Comparison of ENCODE assay signal across 17 mouse cellular contexts in genomic region chr1:135181275-135181674, GRCm38 (mm10). TPM values are rescaled to one million over a fixed set of nuclear protein-coding genes. Genes with fewer than 3 reads are reported as not detected.
"Had no signal": no experiment of that assay in that cellular context is flagged by ENCODE, and none has a peak within 500 bp of the region (broad histone marks: within the 10 kb centered on the region; RNA-seq: fewer than 3 reads in every experiment).

No protein-coding gene starts in this region.

- H3K27me3 ChIP-seq: limb, embryonic 15.5 days; midbrain, embryonic 15.5 days; neural tube, embryonic 15.5 days had no signal

- H3K4me2 ChIP-seq: limb, embryonic 15.5 days; liver, embryonic 12.5 days; lung, embryonic 14.5 days; midbrain, embryonic 15.5 days; neural tube, embryonic 15.5 days had no signal

- DNase-seq: layer of hippocampus, adult 9-11 months; layer of hippocampus, postnatal 36 days; lung, embryonic 14.5 days; lung, postnatal 10 days; lung, postnatal 4 days; spleen, adult 18-20 months; thymus, adult 18-20 months; thymus, postnatal 14 days had no signal

- ATAC-seq: liver, embryonic 12.5 days; midbrain, embryonic 15.5 days had no signal

- H3K27ac ChIP-seq: kidney, postnatal 0 days; limb, embryonic 15.5 days; liver, embryonic 12.5 days; midbrain, embryonic 10.5 days; midbrain, embryonic 15.5 days; neural tube, embryonic 15.5 days had no signal

- H3K36me3 ChIP-seq: limb, embryonic 15.5 days; liver, embryonic 12.5 days; midbrain, embryonic 10.5 days; midbrain, embryonic 15.5 days; neural tube, embryonic 15.5 days had no signal

- H3K9ac ChIP-seq: limb, embryonic 15.5 days; liver, embryonic 12.5 days; lung, embryonic 14.5 days; midbrain, embryonic 15.5 days; neural tube, embryonic 15.5 days had no signal

- H3K4me3 ChIP-seq: limb, embryonic 15.5 days; liver, embryonic 12.5 days; midbrain, embryonic 10.5 days; midbrain, embryonic 15.5 days; neural tube, embryonic 15.5 days had no signal

- H3K9me3 ChIP-seq: limb, embryonic 15.5 days; liver, embryonic 12.5 days; midbrain, embryonic 10.5 days; midbrain, embryonic 15.5 days; neural tube, embryonic 15.5 days had no signal

RNA-seq across cellular contexts. Expression of gene Gpr37l1, which starts 13.8 kb away (rescaled TPM):
- total RNA-seq: megakaryocyte, adult 5-6 weeks had no signal
- polyA plus RNA-seq: kidney, postnatal 0 days; limb, embryonic 15.5 days; liver, embryonic 12.5 days; liver, embryonic 16.5 days; lung, embryonic 14.5 days; midbrain, embryonic 10.5 days had no signal

RNA-seq across cellular contexts. Expression of gene Ptpn7, which starts 48.8 kb away (rescaled TPM):
- total RNA-seq: layer of hippocampus, adult 18-20 months; layer of hippocampus, postnatal 36 days had no signal
